Mouse (Mus musculus): ENCODE measurements around the gene Taf3.

GRCm38 (mm10) chr2:10047758-10048436 is 499 bp downstream of the Taf3 start:
- TF ChIP-seq POLR2A (IDR thresholded peaks at IDR 0.05; ENCODE audit: low read depth, low read length) (no peak), ETS1 (conservative IDR thresholded peaks at IDR 0.05; ENCODE audit: low read depth, low read length) (no peak), CTCF (conservative IDR thresholded peaks at IDR 0.05 in 1 of 2, IDR thresholded peaks at IDR 0.05 in 1 of 2; ENCODE audit: low read depth in 2 of 2, low read length in 2 of 2) (peak in 1 of 2 experiments; percentile 22; a peak in 1 of 4 replicates), MEF2A (IDR thresholded peaks at IDR 0.05; ENCODE audit: borderline replicate concordance, low read depth, low read length) (no peak), ZKSCAN1 (IDR thresholded peaks at IDR 0.05; ENCODE audit: borderline replicate concordance, low read depth, low read length) (no peak), MXI1 (IDR thresholded peaks at IDR 0.05; ENCODE audit: low read depth, low read length) (no peak; the same call in 1 of the 2 replicates), EP300 (IDR thresholded peaks at IDR 0.05; ENCODE audit: low read length) (no peak), MYC (IDR thresholded peaks at IDR 0.05; ENCODE audit: low read depth, low read length) (no peak), ZMIZ1 (IDR thresholded peaks at IDR 0.05; ENCODE audit: low read depth, low read length) (no peak), ZC3H11A (IDR thresholded peaks at IDR 0.05; ENCODE audit: low read depth, low read length) (no peak), TBP (conservative IDR thresholded peaks at IDR 0.05; ENCODE audit: low read depth, low read length) (no peak), E2F4 (IDR thresholded peaks at IDR 0.05; ENCODE audit: insufficient replicate concordance, low read depth, low read length) (no peak)
